19 mouse cellular contexts compared by ENCODE assay signal in genomic region chr1:136579360-136579759, GRCm38 (mm10). TPM values are rescaled to one million over a fixed set of nuclear protein-coding genes. Genes with fewer than 3 reads are reported as not detected.
DNase-seq lines count a peak whose midpoint lies in the region; ATAC-seq and TF ChIP-seq lines count a peak whose summit lies in the region.
"Had no signal": no experiment of that assay in that cellular context is flagged by ENCODE, and none has a peak within 500 bp of the region (broad histone marks: within the 10 kb centered on the region; RNA-seq: fewer than 3 reads in every experiment).

No protein-coding gene starts in this region.

- no peaks in the 10 kb centered on the region for H3K27me3 ChIP-seq in spleen, adult 2 months (ENCODE audit: control insufficient read depth, insufficient read depth, low read length)
- no peaks in the 10 kb centered on the region for H3K27me3 ChIP-seq in splenic B cell, adult 2 months (ENCODE audit: control insufficient read depth, insufficient read depth, low read length, poor library complexity, severe bottlenecking)
- no peaks in the 10 kb centered on the region for H3K27me3 ChIP-seq in midbrain, embryonic 16.5 days (ENCODE audit: control insufficient read depth, insufficient read depth, low read depth, low read length)

- no peaks in the 10 kb centered on the region for H3K9me3 ChIP-seq in midbrain, embryonic 16.5 days (replicated peaks; ENCODE audit: control insufficient read depth, low read length, poor library complexity, severe bottlenecking)
- H3K9me3 ChIP-seq: G1E; heart, embryonic 13.5 days; limb, embryonic 15.5 days; midbrain, embryonic 10.5 days had no signal

- H3K9ac ChIP-seq in midbrain, embryonic 16.5 days (ENCODE audit: low read depth, low read length): no peak overlapping the region
- H3K9ac ChIP-seq: heart, embryonic 13.5 days; limb, embryonic 15.5 days had no signal

- no peak overlapping the region for H3K4me2 ChIP-seq in midbrain, embryonic 16.5 days (ENCODE audit: low read length)
- H3K4me2 ChIP-seq: heart, embryonic 13.5 days; limb, embryonic 15.5 days had no signal

- no peak for DNase-seq in spleen, adult 2 months (ENCODE audit: low read depth in 1 of 2, low spot score in 2 of 2)
- DNase-seq in spleen, adult 18-20 months: no peak
- DNase-seq in splenic B cell, adult 2 months (ENCODE audit: low read depth, low spot score): peak; percentile 8
- no peak for DNase-seq in lung, postnatal 14 days
- DNase-seq in frontal cortex, postnatal 10 days (ENCODE audit: low spot score in 2 of 2): no peak
- no peak for DNase-seq in natural killer cell, adult 2 months (ENCODE audit: low spot score in 2 of 2)
- DNase-seq: cerebellum, adult 11 months; cerebellum, postnatal 36 days; gastrocnemius, postnatal 36 days; heart, postnatal 4 days; right cerebral cortex, postnatal 25 days had no signal

- no peak for TF ChIP-seq CTCF in spleen, adult 2 months (IDR thresholded peaks at IDR 0.05; ENCODE audit: extremely low read depth, insufficient read depth, insufficient read length, insufficient replicate concordance)

- ATAC-seq in inflammation-experienced regulatory T-cells, adult 6 months: peak; percentile 79
- ATAC-seq in midbrain, embryonic 16.5 days: no peak

- H3K4me1 ChIP-seq in spleen, adult 2 months (ENCODE audit: control insufficient read depth, insufficient read depth, insufficient read length): peaks cover 15% of the 10 kb centered on the region; the same call in 1 of the 2 replicates
- peaks cover 2% of the 10 kb centered on the region; the same call in 1 of the 2 replicates for H3K4me1 ChIP-seq in midbrain, embryonic 16.5 days (ENCODE audit: control insufficient read depth, insufficient read depth, low read length)

- peak overlapping the region; percentile 30; the same call in 1 of the 2 replicates for H3K4me3 ChIP-seq in spleen, adult 2 months (ENCODE audit: extremely low read depth, insufficient read depth, insufficient read length)
- H3K4me3 ChIP-seq in midbrain, embryonic 16.5 days (ENCODE audit: low read depth, low read length): no peak overlapping the region
- H3K4me3 ChIP-seq: heart, embryonic 13.5 days; limb, embryonic 15.5 days; midbrain, embryonic 10.5 days; myocyte had no signal

- 23% methylated on average over 14 of the region's 14 CpGs for WGBS in spleen, adult 2 months
- WGBS in midbrain, embryonic 16.5 days: 90% methylated on average over 14 of the region's 14 CpGs

- 0 out of 2 replicates have a peak overlapping the region, but pooled peaks have one; percentile 20 for H3K27ac ChIP-seq in spleen, adult 2 months (ENCODE audit: insufficient read depth, low read length)
- H3K27ac ChIP-seq in midbrain, embryonic 16.5 days (ENCODE audit: low read length): no peak overlapping the region
- H3K27ac ChIP-seq: heart, embryonic 13.5 days; kidney, postnatal 0 days; limb, embryonic 15.5 days; midbrain, embryonic 10.5 days had no signal

- H3K36me3 ChIP-seq in spleen, adult 2 months (ENCODE audit: control insufficient read depth, insufficient read depth, low read length): no peaks in the 10 kb centered on the region
- no peaks in the 10 kb centered on the region for H3K36me3 ChIP-seq in splenic B cell, adult 2 months (ENCODE audit: control insufficient read depth, insufficient read depth, low read length, poor library complexity, severe bottlenecking)
- no peaks in the 10 kb centered on the region for H3K36me3 ChIP-seq in midbrain, embryonic 16.5 days (ENCODE audit: control insufficient read depth, insufficient read depth, low read length)
- H3K36me3 ChIP-seq: G1E; heart, embryonic 13.5 days; limb, embryonic 15.5 days; midbrain, embryonic 10.5 days had no signal

- TF ChIP-seq POLR2A in spleen, adult 2 months (IDR thresholded peaks at IDR 0.05; ENCODE audit: low read depth, low read length): no peak

RNA-seq across cellular contexts. Expression of gene Zfp281, which starts 45.3 kb away (rescaled TPM):
- 1.9 and 2.7 TPM in 2 replicates for polyA plus RNA-seq in spleen, adult 2 months (2012; rRNA removed)
- polyA plus RNA-seq in inflammation-experienced regulatory T-cells, adult 6 months (2017; shearing (Covaris generic)): 10 to 100 TPM; 12.1 to 24.1 (median 23.5) TPM
- 20.8 and 24.5 TPM in 2 replicates for polyA plus RNA-seq in midbrain, embryonic 16.5 days (2015; fragmentation: Nextera tagmentation; extraction: Ambion mirVana)
